Mouse (Mus musculus): ENCODE data around the gene Cfap97d1. TPM values are rescaled to one million over a fixed set of nuclear protein-coding genes. Genes with fewer than 3 reads are reported as not detected.
A peak's percentile ranks its signal among the peaks of the same experiment; 100 is the strongest.

Gene Cfap97d1
- polyA plus RNA-seq, 1 experiment from 2014 or later: not detected

DNA sequence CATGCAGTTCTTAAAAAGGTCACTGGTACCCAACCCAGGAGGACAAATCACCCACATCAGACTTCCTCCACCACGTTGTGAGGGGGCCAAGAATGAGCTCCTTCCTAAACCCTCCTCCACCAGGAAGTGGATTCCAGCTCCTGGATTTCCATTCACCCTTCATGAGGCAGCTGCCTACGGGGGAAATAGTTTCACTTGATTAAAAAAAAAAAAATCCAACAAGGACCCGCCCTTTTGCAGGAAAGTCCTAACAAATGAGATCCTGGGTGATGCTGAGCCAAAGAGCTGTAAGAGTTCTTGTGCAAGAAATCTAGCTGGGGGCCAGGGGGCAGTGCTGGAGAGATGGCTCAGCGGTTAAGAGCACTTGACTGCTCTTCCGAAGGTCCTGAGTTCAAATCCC, 14.2 kb downstream of the Cfap97d1 start:
- H3K27me3 ChIP-seq (replicated peaks; ENCODE audit: control insufficient read depth, insufficient read depth, low read length): no peaks in the 10 kb centered on the region
- no peak overlapping the region for H3K4me3 ChIP-seq (ENCODE audit: low read depth, low read length)
- H3K27ac ChIP-seq (ENCODE audit: low read depth, low read length): 0 out of 2 replicates have a peak overlapping the region, but pooled peaks have one; percentile 15
- H3K9ac ChIP-seq (ENCODE audit: low read depth, low read length): no peak overlapping the region
- no peak for ATAC-seq
- peaks cover 5% of the 10 kb centered on the region; the same call in 1 of the 2 replicates for H3K36me3 ChIP-seq (ENCODE audit: control insufficient read depth, insufficient read depth)
- H3K4me1 ChIP-seq (replicated peaks; ENCODE audit: control insufficient read depth, insufficient read depth, low read length): no peaks in the 10 kb centered on the region
- no peak for TF ChIP-seq CTCF (IDR thresholded peaks at IDR 0.05; ENCODE audit: low read depth)
- no peak overlapping the region for H3K4me2 ChIP-seq (replicated peaks; ENCODE audit: low read depth)
- 38% methylated on average over 5 of the region's 5 CpGs for WGBS
- no peaks in the 10 kb centered on the region for H3K9me3 ChIP-seq (ENCODE audit: control insufficient read depth)

DNA sequence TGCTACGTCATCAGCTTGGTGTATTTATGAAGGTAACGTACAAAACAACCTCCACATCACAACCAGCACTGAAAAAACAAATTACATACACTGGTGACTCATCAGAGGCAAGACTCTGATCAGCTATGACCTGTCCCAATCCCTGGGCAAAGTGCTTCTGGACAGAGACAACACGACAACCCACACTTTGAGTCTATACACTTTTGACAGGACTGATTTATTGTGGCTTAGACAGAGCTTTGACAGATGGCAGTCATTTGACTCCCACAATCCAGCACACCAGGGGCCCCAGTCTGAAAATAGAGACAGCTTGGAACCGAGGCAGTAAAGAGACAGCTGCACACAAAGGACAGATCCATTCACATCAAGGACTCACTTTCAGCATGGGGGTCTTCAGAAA, 15.4 kb downstream of the Cfap97d1 start:
- peak; percentile 83 for ATAC-seq
- Histone ChIP-seq H3K4me2 (replicated peaks; ENCODE audit: low read depth) (no peak overlapping the region), H3K9me3 (ENCODE audit: control insufficient read depth) (no peaks in the 10 kb centered on the region), H3K27me3 (replicated peaks; ENCODE audit: control insufficient read depth, insufficient read depth, low read length) (no peaks in the 10 kb centered on the region), H3K4me3 (ENCODE audit: low read depth, low read length) (no peak overlapping the region), H3K9ac (ENCODE audit: low read depth, low read length) (no peak overlapping the region), H3K4me1 (replicated peaks; ENCODE audit: control insufficient read depth, insufficient read depth, low read length) (no peaks in the 10 kb centered on the region), H3K27ac (ENCODE audit: low read depth, low read length) (peak overlapping the region; percentile 68), H3K36me3 (ENCODE audit: control insufficient read depth, insufficient read depth) (peaks cover 5% of the 10 kb centered on the region; the same call in 1 of the 2 replicates)
- WGBS: 40% methylated on average over 4 of the region's 4 CpGs
- TF ChIP-seq CTCF (IDR thresholded peaks at IDR 0.05; ENCODE audit: low read depth): no peak

GRCm38 (mm10) chr11:102004251-102004650, 20.2 kb downstream of the Cfap97d1 start:
- Histone ChIP-seq H3K4me1 (replicated peaks; ENCODE audit: control insufficient read depth, insufficient read depth, low read length) (no peaks in the 10 kb centered on the region), H3K4me3 (ENCODE audit: low read depth, low read length) (no peak overlapping the region), H3K4me2 (replicated peaks; ENCODE audit: low read depth) (no peak overlapping the region), H3K27ac (ENCODE audit: low read depth, low read length) (no peak overlapping the region; the same call in 1 of the 2 replicates), H3K9me3 (ENCODE audit: control insufficient read depth) (no peaks in the 10 kb centered on the region), H3K27me3 (replicated peaks; ENCODE audit: control insufficient read depth, insufficient read depth, low read length) (no peaks in the 10 kb centered on the region), H3K9ac (ENCODE audit: low read depth, low read length) (no peak overlapping the region), H3K36me3 (ENCODE audit: control insufficient read depth, insufficient read depth) (peaks cover 5% of the 10 kb centered on the region; the same call in 1 of the 2 replicates)
- peak; percentile 59 for TF ChIP-seq CTCF (IDR thresholded peaks at IDR 0.05; ENCODE audit: low read depth)
- ATAC-seq: no peak
- WGBS: 93% methylated on average over 8 of the region's 8 CpGs

- Histone ChIP-seq H3K9me3 (ENCODE audit: control insufficient read depth) (no peaks in the 10 kb centered on the region), H3K4me3 (ENCODE audit: low read depth, low read length) (no peak overlapping the region), H3K4me2 (replicated peaks; ENCODE audit: low read depth) (no peak overlapping the region), H3K27me3 (replicated peaks; ENCODE audit: control insufficient read depth, insufficient read depth, low read length) (no peaks in the 10 kb centered on the region), H3K36me3 (ENCODE audit: control insufficient read depth, insufficient read depth) (no peaks in the 10 kb centered on the region; the same call in 1 of the 2 replicates), H3K9ac (ENCODE audit: low read depth, low read length) (no peak overlapping the region), H3K4me1 (replicated peaks; ENCODE audit: control insufficient read depth, insufficient read depth, low read length) (no peaks in the 10 kb centered on the region), H3K27ac (ENCODE audit: low read depth, low read length) (no peak overlapping the region)
- ATAC-seq: 0 out of 2 replicates have a peak, but pooled peaks have one; percentile 20
- WGBS: 44% methylated on average over 9 of the region's 9 CpGs
- TF ChIP-seq CTCF (IDR thresholded peaks at IDR 0.05; ENCODE audit: low read depth): no peak
These were observed 22.2 kb downstream of the Cfap97d1 start for GRCm38 (mm10) chr11:102006271-102006670.

- H3K9me3 ChIP-seq (ENCODE audit: control insufficient read depth): no peaks in the 10 kb centered on the region
- TF ChIP-seq CTCF (IDR thresholded peaks at IDR 0.05; ENCODE audit: low read depth): no peak
- H3K4me3 ChIP-seq (ENCODE audit: low read depth, low read length): no peak overlapping the region
- no peak overlapping the region for H3K4me2 ChIP-seq (replicated peaks; ENCODE audit: low read depth)
- H3K27me3 ChIP-seq (replicated peaks; ENCODE audit: control insufficient read depth, insufficient read depth, low read length): no peaks in the 10 kb centered on the region
- 87% methylated on average over 5 of the region's 5 CpGs for WGBS
- H3K9ac ChIP-seq (ENCODE audit: low read depth, low read length): no peak overlapping the region
- no peak for ATAC-seq
- H3K27ac ChIP-seq (ENCODE audit: low read depth, low read length): no peak overlapping the region
- H3K4me1 ChIP-seq (replicated peaks; ENCODE audit: control insufficient read depth, insufficient read depth, low read length): no peaks in the 10 kb centered on the region
- H3K36me3 ChIP-seq (ENCODE audit: control insufficient read depth, insufficient read depth): no peaks in the 10 kb centered on the region; the same call in 1 of the 2 replicates
These were observed 22.6 kb downstream of the Cfap97d1 start for GRCm38 (mm10) chr11:102006688-102007087.

DNA sequence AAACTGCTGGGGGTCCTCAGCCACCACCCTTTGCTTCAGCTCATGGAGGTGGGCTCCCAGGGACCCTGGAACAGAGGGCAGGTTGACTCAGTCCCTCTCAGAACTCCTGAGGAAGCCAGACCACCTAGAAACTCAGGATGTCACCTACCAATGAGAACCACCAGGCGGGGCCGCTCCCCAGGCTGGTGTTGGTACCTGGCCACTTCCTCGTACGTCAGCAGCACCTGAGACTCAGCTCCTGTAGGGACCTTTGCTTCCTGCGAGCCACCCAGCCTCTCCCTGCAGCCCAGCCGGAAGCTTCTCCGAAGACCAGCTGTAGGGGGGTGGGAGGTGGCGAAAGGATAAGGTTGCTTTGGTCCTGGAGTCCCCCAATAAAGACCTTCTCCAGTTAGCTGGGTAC, 24.3 kb downstream of the Cfap97d1 start:
- WGBS: 63% methylated on average over 8 of the region's 8 CpGs
- peak; percentile 61 for TF ChIP-seq CTCF (IDR thresholded peaks at IDR 0.05; ENCODE audit: low read depth)
- no peaks in the 10 kb centered on the region; the same call in 1 of the 2 replicates for H3K36me3 ChIP-seq (ENCODE audit: control insufficient read depth, insufficient read depth)
- H3K27me3 ChIP-seq (replicated peaks; ENCODE audit: control insufficient read depth, insufficient read depth, low read length): no peaks in the 10 kb centered on the region
- no peak overlapping the region for H3K27ac ChIP-seq (ENCODE audit: low read depth, low read length)
- no peak overlapping the region for H3K4me3 ChIP-seq (ENCODE audit: low read depth, low read length)
- no peaks in the 10 kb centered on the region for H3K9me3 ChIP-seq (ENCODE audit: control insufficient read depth)
- no peak overlapping the region; the same call in 1 of the 2 replicates for H3K9ac ChIP-seq (ENCODE audit: low read depth, low read length)
- H3K4me2 ChIP-seq (replicated peaks; ENCODE audit: low read depth): no peak overlapping the region
- peak; percentile 76 for ATAC-seq
- no peaks in the 10 kb centered on the region for H3K4me1 ChIP-seq (replicated peaks; ENCODE audit: control insufficient read depth, insufficient read depth, low read length)

All from intestine, postnatal 0 days (tissue).